Mouse (Mus musculus): ENCODE measurements at regions not wholly inside any gene's neighbourhood (a gene's known extent, or its start where the extent isn't known, plus 50 kb on each side); places are given as distances from the start of the nearest gene placed in this dataset.

GRCm38 (mm10) chrX:61482725-61483124 is 226.6 kb upstream of the Ldoc1 start:
- peak; percentile 20 to 37 for DNase-seq

Data from cerebellum, adult 18-20 months (tissue).